In genomic region chr12:69831239-69831910, GRCm38 (mm10) we compare ENCODE assay signal across 23 mouse cellular contexts. TPM values are rescaled to one million over a fixed set of nuclear protein-coding genes. Genes with fewer than 3 reads are reported as not detected.
DNase-seq lines count a peak whose midpoint lies in the region; ATAC-seq and TF ChIP-seq lines count a peak whose summit lies in the region.
"Had no signal": no experiment of that assay in that cellular context is flagged by ENCODE, and none has a peak within 500 bp of the region (broad histone marks: within the 10 kb centered on the region; RNA-seq: fewer than 3 reads in every experiment).

No protein-coding gene starts in this region.

- no peak for TF ChIP-seq CTCF in left cerebral cortex, adult 2 months (IDR thresholded peaks at IDR 0.05)
- TF ChIP-seq CTCF in CH12.LX (conservative IDR thresholded peaks at IDR 0.05 in 1 of 2, IDR thresholded peaks at IDR 0.05 in 1 of 2; ENCODE audit: low read depth in 2 of 2, low read length in 2 of 2), result no peak

- H3K36me3 ChIP-seq in CH12.LX (replicated peaks in 1 of 2; ENCODE audit: control insufficient read depth in 1 of 2, insufficient read depth in 1 of 2, low read length in 1 of 2), result peaks cover 4 to 62% of the 10 kb centered on the region in 2 experiments
- H3K36me3 ChIP-seq in ES-E14 (ENCODE audit: control insufficient read depth, insufficient read depth, low read length, poor library complexity, severe bottlenecking), result peaks cover 11% of the 10 kb centered on the region
- peaks cover 20% of the 10 kb centered on the region for H3K36me3 ChIP-seq in forebrain, embryonic 12.5 days (replicated peaks)

- no peak for DNase-seq in left cerebral cortex, adult 2 months (ENCODE audit: extremely low spot score in 1 of 2, low spot score in 2 of 2)
- no peak for DNase-seq in left cerebral cortex, adult 9 months (ENCODE audit: low spot score in 2 of 2)
- DNase-seq in CH12.LX (ENCODE audit: extremely low read depth) (no peak), ES-E14 (ENCODE audit: low read depth, low spot score) (no peak)
- no peak for DNase-seq in cerebellum, adult 9-11 months
- DNase-seq: adrenal gland, adult 2 months; adrenal gland, postnatal 10 days; adrenal gland, postnatal 25 days; cerebellum, adult 11-12 months; cerebellum, adult 2 months; cerebellum, adult 9-10 months; cerebellum, postnatal 14 days; cerebellum, postnatal 36 days; embryo, embryonic 11 days; forebrain, postnatal 0 days had no signal

- ATAC-seq in forebrain, embryonic 12.5 days (ENCODE audit: low FRiP score), result no peak
- ATAC-seq: forebrain, embryonic 13.5 days; forebrain, embryonic 15.5 days had no signal

- TF ChIP-seq POLR2A in CH12.LX (IDR thresholded peaks at IDR 0.05; ENCODE audit: low read depth, low read length), result no peak

- no peak overlapping the region for H3K4me3 ChIP-seq in left cerebral cortex, adult 2 months
- H3K4me3 ChIP-seq in CH12.LX (replicated peaks in 1 of 3; ENCODE audit: low read depth in 2 of 3, low read length in 2 of 3, poor library complexity in 1 of 3) (no peak overlapping the region), ES-E14 (ENCODE audit: insufficient read depth in 1 of 2, low read depth in 1 of 2, low read length in 2 of 2, poor library complexity in 1 of 2, severe bottlenecking in 1 of 2) (no peak overlapping the region)
- no peak overlapping the region for H3K4me3 ChIP-seq in forebrain, embryonic 12.5 days (replicated peaks)
- H3K4me3 ChIP-seq: embryonic facial prominence, embryonic 13.5 days; embryonic facial prominence, embryonic 15.5 days; erythroblast, embryonic 14.5 days; forebrain, embryonic 10.5 days; forebrain, embryonic 13.5 days; forebrain, embryonic 15.5 days had no signal

- TF ChIP-seq EP300 in CH12.LX (IDR thresholded peaks at IDR 0.05; ENCODE audit: low read length), result no peak

- H3K27me3 ChIP-seq in CH12.LX (replicated peaks), result no peaks in the 10 kb centered on the region
- no peaks in the 10 kb centered on the region for H3K27me3 ChIP-seq in forebrain, embryonic 12.5 days
- H3K27me3 ChIP-seq: embryonic facial prominence, embryonic 13.5 days; embryonic facial prominence, embryonic 15.5 days; forebrain, embryonic 13.5 days; forebrain, embryonic 15.5 days had no signal

- WGBS in forebrain, embryonic 12.5 days, result 94% methylated on average over 9 of the region's 9 CpGs

- in situ Hi-C loops in CH12.LX (cut with MboI; ENCODE audit: low pct_ligation_motif_present, low pct_unique_long_range_greater_than_20kb, low sequenced_read_pairs) (no loop called here), ES-E14 (cut with MboI; ENCODE audit: low sequenced_read_pairs in 2 of 2, unreplicated experiment in 2 of 2) (no loop called here)

- 0 out of 2 replicates have a peak overlapping the region, but pooled peaks have one; percentile 19 for H3K27ac ChIP-seq in left cerebral cortex, adult 2 months
- H3K27ac ChIP-seq in CH12.LX (ENCODE audit: insufficient read depth, low read depth) (no peak overlapping the region), ES-E14 (ENCODE audit: insufficient read depth, low read depth, low read length, poor library complexity, severe bottlenecking) (no peak overlapping the region)
- no peak overlapping the region for H3K27ac ChIP-seq in forebrain, embryonic 12.5 days
- H3K27ac ChIP-seq: embryonic facial prominence, embryonic 13.5 days; embryonic facial prominence, embryonic 15.5 days; forebrain, embryonic 10.5 days; forebrain, embryonic 13.5 days; forebrain, embryonic 15.5 days had no signal

- H3K9ac ChIP-seq in CH12.LX (ENCODE audit: insufficient read depth, low read depth) (no peak overlapping the region), ES-E14 (ENCODE audit: insufficient read depth, low read depth, low read length, poor library complexity, severe bottlenecking) (no peak overlapping the region)
- H3K9ac ChIP-seq in forebrain, embryonic 12.5 days, result no peak overlapping the region
- H3K9ac ChIP-seq: embryonic facial prominence, embryonic 13.5 days; embryonic facial prominence, embryonic 15.5 days; forebrain, embryonic 13.5 days; forebrain, embryonic 15.5 days; forebrain, postnatal 0 days had no signal

- H3K79me2 ChIP-seq in CH12.LX (replicated peaks; ENCODE audit: control insufficient read depth, extremely low read depth, insufficient read depth, poor library complexity, severe bottlenecking), result no peaks in the 10 kb centered on the region

- TF ChIP-seq RAD21 in CH12.LX (IDR thresholded peaks at IDR 0.05; ENCODE audit: low read depth, low read length), result no peak

- intact Hi-C loops in left cerebral cortex, adult 2 months (cut with DNase I), result loop anchor here (5.0 kb wide), 1 partner anchor 61 kb away; the partner anchor contains the start of genes Atl1 and Map4k5

- H3K4me1 ChIP-seq in CH12.LX (ENCODE audit: control insufficient read depth in 1 of 2, insufficient read depth in 2 of 2) (peaks cover 0 to 1% of the 10 kb centered on the region in 2 experiments; a peak in 1 of 4 replicates), ES-E14 (ENCODE audit: control insufficient read depth in 2 of 2, insufficient read depth in 2 of 2, low read length in 2 of 2, poor library complexity in 1 of 2) (peaks cover 2 to 6% of the 10 kb centered on the region in 2 experiments)
- peaks cover 11% of the 10 kb centered on the region for H3K4me1 ChIP-seq in forebrain, embryonic 12.5 days
- H3K4me1 ChIP-seq: embryonic facial prominence, embryonic 13.5 days; embryonic facial prominence, embryonic 15.5 days; forebrain, embryonic 15.5 days had no signal

- no peak overlapping the region for H3K4me2 ChIP-seq in CH12.LX (ENCODE audit: insufficient read depth, low read depth, poor library complexity, severe bottlenecking)
- no peak overlapping the region for H3K4me2 ChIP-seq in forebrain, embryonic 12.5 days
- H3K4me2 ChIP-seq: embryonic facial prominence, embryonic 13.5 days; embryonic facial prominence, embryonic 15.5 days; forebrain, embryonic 13.5 days; forebrain, embryonic 15.5 days had no signal

- dilution Hi-C loops in CH12.LX (cut with MboI; ENCODE audit: extremely low pct_ligation_motif_present, extremely low pct_unique_long_range_greater_than_20kb, low sequenced_read_pairs), result no loop called here

- H3K9me3 ChIP-seq in CH12.LX (replicated peaks; ENCODE audit: low read length) (no peaks in the 10 kb centered on the region), ES-E14 (ENCODE audit: control insufficient read depth, insufficient read depth, low read depth, low read length) (no peaks in the 10 kb centered on the region)
- no peaks in the 10 kb centered on the region for H3K9me3 ChIP-seq in forebrain, embryonic 12.5 days
- H3K9me3 ChIP-seq: embryonic facial prominence, embryonic 13.5 days; embryonic facial prominence, embryonic 15.5 days; forebrain, embryonic 10.5 days; forebrain, embryonic 13.5 days; forebrain, embryonic 15.5 days had no signal

TF ChIP-seq in CH12.LX, 34 proteins besides CTCF, POLR2A, EP300 and RAD21:
- TF ChIP-seq MAFK (IDR thresholded peaks at IDR 0.05; ENCODE audit: insufficient replicate concordance, low read length), result peak; percentile 64; the same call in 1 of the 2 replicates
- no peak for TF ChIP-seq KAT2A (IDR thresholded peaks at IDR 0.05; ENCODE audit: insufficient replicate concordance, low read length)
- no peak for TF ChIP-seq MXI1 (IDR thresholded peaks at IDR 0.05; ENCODE audit: low read depth, low read length)

TF ChIP-seq in ES-E14, 5 proteins besides CTCF, POLR2A, EP300 and RAD21:
- no peak for TF ChIP-seq CHD2 (IDR thresholded peaks at IDR 0.05; ENCODE audit: low read depth, low read length)
- TF ChIP-seq MAFK (IDR thresholded peaks at IDR 0.05; ENCODE audit: insufficient read depth, low read depth, low read length), result peak; percentile 68

RNA-seq across cellular contexts. Expression of gene Cdkl1, which starts 40.3 kb away (rescaled TPM):
- total RNA-seq in left cerebral cortex, adult 2 months (2021), result 10 to 100 TPM; 28.9 to 30.8 TPM
- total RNA-seq in CH12.LX (2012; rRNA removed) (not detected in 2 replicates), CH12.LX (2014; rRNA removed) (0.14 TPM in 1 of 2 replicates, not detected in the other), ES-E14 (2012; rRNA removed) (0.90 and 3.0 TPM in 2 replicates)
- 0.31 TPM in 1 of 2 replicates, not detected in the other for polyA plus RNA-seq in CH12.LX (2012; ENCODE audit: insufficient read length, low read depth)
- polyA plus RNA-seq in forebrain, embryonic 12.5 days (2016; fragmentation: Nextera tagmentation; extraction: Ambion mirVana), result 0.47 and 0.93 TPM in 2 replicates
- polyA plus RNA-seq: C2C12 had no signal
